Mouse (Mus musculus) kidney, postnatal 25 days (tissue): ENCODE measurements around the gene Tmem167b.
A peak's percentile ranks its signal among the peaks of the same experiment; 100 is the strongest.

ENCODE experiments used
- DNase-seq, 2 experiments: peaks; one replicate each; pipeline ENCODE4 v3.0.0; 2021; ENCODE audit warnings: mixed read lengths in 2 of 2

Gene Tmem167b

DNA sequence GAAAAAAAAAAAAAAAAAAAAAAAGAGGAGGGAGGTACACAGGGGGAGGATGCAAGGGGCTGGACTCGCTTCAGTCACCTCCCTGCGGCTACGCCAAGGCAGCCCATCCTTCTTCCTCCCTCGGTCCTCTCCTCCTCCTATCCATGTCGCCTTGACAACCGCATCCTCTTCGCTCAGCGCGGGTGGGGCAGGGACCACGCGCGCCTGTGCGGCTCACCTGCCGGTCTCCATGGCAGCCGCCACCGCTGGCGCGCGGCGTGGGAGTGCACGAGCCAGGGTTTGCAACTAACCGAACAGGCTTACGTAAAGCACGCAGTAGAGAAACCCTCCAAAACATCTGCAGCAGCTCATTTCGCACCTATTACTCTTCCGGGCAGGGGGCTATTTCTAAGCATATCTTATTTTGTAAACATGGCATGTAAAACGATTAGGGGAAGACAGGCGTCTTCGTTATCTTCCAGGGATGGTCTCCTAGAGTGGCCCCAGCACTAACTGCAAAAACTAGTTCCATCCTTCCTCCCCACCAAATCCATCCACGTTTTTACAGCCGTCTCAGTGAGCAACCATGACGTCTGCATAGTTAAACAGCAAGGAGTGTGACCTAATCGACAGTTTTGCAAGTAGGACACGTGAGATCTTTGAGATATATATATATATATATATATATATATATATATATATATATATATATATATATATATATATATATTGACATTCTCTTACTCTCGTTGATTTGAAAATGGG is 25.6 kb downstream of the Tmem167b start, which contains the start of gene 5330417C22Rik:
5330417C22Rik (minus strand) TSS at position 20 of the 744 bp plus-strand sequence.
- peak; percentile 7 to 63 for DNase-seq

DNA sequence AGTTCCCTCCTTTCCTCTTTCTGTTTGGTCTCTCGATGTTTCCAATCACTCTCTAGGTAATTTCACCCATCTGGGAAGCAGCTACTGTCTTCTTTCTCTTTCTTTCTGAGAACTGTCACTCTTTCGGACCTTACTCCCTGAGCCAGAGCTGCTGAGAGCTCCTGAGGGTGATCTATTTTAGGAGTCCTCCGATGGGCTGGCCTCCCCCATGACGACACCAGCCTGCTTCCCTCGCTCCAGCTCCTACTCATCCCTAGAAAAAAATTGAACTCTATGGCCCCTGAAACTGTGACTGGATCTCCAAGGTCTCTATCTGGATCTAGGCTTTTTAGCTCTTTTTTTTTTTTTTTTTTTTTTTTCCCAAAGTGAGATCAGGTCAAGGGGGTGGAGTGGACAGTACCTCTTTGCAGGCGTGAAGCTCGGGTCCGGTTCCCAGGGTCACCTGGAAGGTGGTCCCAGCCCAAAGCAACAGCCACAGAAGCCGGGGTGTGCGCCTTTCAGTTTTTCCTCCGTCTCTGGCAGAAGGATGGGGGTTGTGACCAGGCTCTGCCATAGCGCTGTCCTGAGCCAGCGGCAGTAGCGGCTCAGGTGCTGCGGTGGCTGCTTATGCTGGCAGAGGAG is 26.3 kb downstream of the Tmem167b start:
- no peak for DNase-seq

DNA sequence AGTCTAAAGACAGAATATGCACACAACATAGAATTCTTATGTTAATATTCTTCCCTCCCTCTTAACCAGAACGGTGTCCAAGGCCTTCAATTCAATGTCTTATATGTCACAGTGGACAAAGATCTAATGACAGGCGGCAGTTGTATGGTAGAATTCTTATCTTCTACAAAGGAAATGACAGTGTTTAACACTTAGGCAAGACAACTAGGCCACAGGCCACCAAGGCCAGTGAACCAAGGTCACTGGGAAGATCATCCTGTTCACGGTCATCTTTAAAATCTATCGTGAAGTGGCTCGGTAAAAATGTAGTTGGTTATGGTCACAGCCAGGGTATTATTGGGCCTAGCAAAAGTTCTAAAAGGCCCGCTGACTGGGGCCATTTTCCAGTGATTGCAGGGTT is 28.3 kb downstream of the Tmem167b start, which contains the start of gene 1700013F07Rik:
1700013F07Rik (plus strand) TSS at position 200 of the 400 bp plus-strand sequence.
- no peak for DNase-seq

DNA sequence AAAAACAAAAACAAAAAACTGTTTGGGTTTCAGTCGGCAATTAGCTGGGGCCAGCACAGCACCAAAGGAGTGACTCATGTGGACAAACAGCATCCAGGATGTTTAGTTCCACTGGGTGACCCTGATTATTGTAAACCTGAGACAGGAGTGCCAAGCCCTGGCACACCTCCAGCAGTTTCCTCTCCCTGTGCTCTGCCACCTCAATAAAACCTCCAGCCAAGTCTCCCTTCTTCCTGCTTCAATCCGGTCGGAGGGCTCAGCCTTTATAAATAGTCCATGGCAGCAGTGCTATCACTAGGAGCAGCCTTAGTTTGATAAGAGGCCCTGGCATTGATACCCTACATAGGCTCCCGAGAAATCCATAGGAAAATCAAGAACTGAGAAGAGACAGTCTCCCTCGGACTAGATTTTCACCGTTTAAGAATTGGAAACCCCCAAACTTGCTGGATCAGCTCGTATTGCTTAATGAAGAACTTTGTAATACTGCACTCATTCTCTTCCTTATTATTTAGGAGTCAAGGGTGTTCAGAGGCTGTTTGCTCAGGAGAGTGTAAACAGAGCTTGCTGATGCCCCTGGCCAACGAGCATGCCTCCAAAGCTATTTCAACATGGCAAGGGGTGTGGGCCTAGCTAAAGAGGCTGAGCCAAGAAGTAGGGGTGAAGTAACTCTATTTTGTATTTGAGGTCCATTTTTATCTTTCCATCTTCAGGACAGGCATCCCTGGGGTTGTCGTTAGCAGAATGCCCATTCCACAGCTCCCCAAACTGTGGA is 29.0 kb downstream of the Tmem167b start:
- peak; percentile 66 to 73 for DNase-seq

DNA sequence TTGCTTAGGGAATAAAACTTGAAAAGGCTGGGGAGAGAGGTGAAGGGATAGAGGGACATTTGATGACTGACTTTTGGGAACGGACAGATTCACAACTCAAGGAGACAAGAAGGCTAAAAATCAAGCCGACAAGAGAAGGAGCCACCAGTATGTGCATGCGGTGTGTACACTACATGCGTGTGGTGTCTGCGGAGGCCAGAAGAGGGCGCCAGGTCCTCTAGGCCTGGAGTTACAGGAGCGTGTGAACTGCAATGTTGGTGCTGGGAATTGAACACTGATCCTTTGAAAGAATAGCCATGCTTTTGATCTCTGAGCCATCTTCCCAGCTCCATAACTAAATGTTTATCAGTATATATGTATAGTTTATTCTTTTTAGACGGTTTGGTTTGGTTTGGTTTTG is 33.8 kb downstream of the Tmem167b start:
- DNase-seq = no peak

DNA sequence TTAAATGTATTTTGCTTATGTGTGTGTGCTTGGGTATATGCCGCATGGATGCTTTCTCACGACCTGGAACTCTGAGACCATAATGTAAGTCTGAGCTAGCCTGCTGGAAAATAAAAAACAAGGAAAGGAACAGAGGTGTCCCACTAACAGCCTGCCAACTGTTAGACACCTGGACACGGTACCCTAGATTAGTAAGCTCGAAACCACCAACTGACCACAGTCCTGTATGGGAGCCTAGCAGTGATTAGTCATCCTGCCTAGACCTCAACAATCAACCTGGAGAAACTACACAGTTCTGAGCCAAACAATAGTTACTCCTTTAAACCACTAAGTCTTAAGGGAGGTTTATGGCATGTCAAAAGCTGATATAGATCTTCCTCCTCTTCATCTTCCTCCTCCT is 38.9 kb downstream of the Tmem167b start:
- no peak for DNase-seq

DNA sequence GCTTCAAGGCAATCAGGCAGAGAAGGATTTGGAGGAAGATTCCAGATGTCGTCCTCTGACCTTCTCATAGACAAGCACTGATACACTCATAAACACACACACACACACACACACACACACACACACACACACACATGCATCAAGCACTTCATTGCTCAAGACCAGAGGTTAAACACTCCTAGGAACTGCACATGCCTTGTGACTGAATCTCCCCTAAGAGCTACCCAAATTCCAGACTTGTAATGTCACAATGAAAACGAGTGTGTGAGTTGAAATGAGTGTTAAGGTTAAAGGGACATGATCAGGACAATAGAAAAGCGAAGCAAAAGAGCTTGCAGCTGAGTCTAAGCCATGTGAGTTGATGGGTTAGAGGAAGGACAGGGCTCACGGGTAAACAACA is 44.0 kb downstream of the Tmem167b start:
- no peak for DNase-seq

DNA sequence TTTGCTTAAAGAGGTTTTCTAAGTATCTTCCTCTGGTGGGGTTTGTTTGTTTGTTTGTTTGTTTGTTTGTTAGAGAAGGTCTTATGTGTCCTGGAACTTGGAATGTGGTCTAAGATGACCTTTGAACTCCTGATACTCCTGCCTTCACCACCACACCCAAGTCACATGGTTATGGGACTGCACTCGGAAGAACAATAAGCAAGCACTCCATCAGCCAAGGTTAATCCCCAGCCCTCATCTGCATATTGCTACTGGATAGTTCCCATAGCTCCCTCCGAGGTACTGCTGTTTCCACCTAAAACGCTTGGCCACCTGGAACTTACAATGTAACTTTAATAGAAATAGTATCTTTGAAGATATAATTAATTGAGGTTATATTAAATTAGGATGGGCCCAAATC is 48.8 kb downstream of the Tmem167b start:
- no peak for DNase-seq

DNA sequence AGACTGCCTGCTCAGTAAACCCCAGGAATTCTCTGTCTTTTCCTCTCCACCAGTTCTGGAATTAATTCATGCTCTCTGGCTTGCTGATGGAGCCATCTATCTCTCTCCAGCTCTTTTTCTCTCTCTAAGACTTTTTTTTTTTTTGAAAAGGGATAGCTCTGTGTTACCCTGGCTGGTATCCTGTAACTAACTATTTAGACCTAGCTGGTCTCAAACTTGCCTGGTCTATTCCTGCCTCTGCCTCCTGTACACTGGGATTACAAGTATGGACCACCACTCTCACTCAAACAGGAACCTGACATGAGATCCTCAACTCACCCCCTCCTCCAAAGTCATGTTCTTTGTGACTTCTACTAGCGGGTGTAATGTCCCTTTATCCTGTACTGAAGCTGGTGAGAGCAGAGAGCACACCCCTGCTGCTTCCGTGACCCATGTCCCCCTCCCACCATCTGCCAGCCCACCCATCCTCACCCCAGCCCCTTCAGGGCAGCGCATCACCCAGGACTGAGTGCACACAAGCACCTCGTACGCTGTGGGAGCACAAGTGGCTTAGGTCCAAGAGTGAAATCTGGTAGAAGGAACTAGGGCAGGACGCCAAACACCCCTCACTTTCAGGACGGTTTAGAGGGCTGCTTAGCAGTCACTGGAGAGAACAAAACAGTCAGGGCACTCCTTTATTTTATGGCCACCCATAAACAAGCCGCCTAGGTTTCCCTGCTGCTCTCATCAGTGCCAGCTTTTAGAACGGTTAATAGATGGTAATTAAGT is 51.4 kb downstream of the Tmem167b start:
- no peak for DNase-seq

DNA sequence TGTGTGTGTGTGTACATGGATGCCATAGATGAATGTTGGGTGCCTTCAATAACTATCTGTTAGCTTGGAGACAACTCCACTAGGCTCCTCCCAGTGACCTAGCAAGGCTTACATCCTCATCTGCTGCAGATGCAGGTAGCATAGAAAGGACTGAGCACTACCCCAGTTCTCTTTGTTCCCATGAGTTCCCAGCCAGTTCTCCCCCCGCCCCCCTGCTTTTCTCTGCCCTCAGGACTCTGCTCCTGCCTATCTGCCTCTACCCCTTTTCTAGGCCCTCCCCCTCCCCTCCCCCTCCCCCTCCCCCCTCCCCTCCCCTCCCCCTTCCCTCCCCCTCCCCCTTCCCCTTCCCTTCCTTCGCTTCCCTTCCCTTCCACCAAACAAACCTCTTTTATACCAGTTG is 52.1 kb downstream of the Tmem167b start:
- no peak for DNase-seq

DNA sequence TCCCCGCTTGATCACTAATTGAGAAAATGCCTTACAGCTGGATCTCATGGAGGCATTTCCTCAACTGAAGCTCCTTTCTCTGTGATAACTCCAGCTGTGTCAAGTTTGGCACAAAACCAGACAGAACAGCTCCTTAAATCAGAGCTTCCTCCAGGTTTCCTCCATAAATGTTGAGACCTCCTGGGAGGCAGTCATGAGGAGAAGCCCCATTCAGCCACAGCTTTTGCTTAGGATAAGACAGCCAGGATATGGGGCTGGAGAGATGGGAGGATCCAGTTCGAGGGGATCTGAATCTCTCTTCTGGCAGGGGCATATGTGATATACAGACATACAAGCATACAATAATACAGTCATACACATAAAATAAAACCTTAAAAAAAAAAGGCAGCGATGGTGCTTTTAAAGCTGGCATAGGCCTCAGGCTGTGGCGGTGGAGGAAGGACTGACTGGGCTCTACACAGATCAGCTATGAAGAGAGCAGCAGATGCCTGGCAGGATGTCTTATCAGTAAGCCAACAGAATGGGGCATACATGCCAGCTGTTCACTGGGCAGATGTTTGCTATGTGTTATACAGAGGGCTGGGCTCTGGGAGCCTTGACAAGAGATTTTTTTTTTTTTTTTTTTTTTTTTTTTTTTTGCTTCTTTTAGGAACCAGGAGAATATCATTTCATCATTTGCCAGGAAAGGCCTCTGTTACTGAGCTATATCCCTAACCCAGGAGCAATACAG is 53.4 kb downstream of the Tmem167b start:
- no peak for DNase-seq
